Mouse (Mus musculus): ENCODE data around the gene Hmgxb4.

GRCm38 (mm10) chr8:75013557-75013956 is 20.4 kb downstream of the Hmgxb4 start:
- TF ChIP-seq CTCF (conservative IDR thresholded peaks at IDR 0.05 in 1 of 2, IDR thresholded peaks at IDR 0.05 in 1 of 2; ENCODE audit: low read depth in 2 of 2, low read length in 2 of 2) = no peak
- no peak for TF ChIP-seq POLR2A (IDR thresholded peaks at IDR 0.05; ENCODE audit: low read depth, low read length)
- TF ChIP-seq HCFC1 (IDR thresholded peaks at IDR 0.05; ENCODE audit: low read depth, low read length) = no peak
- TF ChIP-seq SIN3A (IDR thresholded peaks at IDR 0.05; ENCODE audit: low read length) = no peak
- no peak for TF ChIP-seq EP300 (IDR thresholded peaks at IDR 0.05; ENCODE audit: low read length)
- TF ChIP-seq POLR2AphosphoS2 (IDR thresholded peaks at IDR 0.05; ENCODE audit: low read depth, low read length) = no peak
- no peak for TF ChIP-seq GABPA (IDR thresholded peaks at IDR 0.05; ENCODE audit: insufficient replicate concordance, low read depth, low read length)
- TF ChIP-seq ELF1 (IDR thresholded peaks at IDR 0.05; ENCODE audit: low read depth, low read length) = no peak
- no peak for TF ChIP-seq E2F4 (IDR thresholded peaks at IDR 0.05; ENCODE audit: insufficient replicate concordance, low read depth, low read length)
- no peak for TF ChIP-seq TBP (conservative IDR thresholded peaks at IDR 0.05; ENCODE audit: low read depth, low read length)
- no peak for TF ChIP-seq MAZ (IDR thresholded peaks at IDR 0.05; ENCODE audit: low read depth, low read length)

Measured in CH12.LX (cell line).